Mouse (Mus musculus): ENCODE data around the gene Dgki.

Dgki gene

GRCm38 (mm10) chr6:37297744-37298482 is 2.1 kb downstream of the Dgki start:
- peak; percentile 25; the same call in 1 of the 2 replicates for ATAC-seq (ENCODE audit: low TSS enrichment)

GRCm38 (mm10) chr6:37292068-37292467 is 7.9 kb downstream of the Dgki start:
- ATAC-seq (ENCODE audit: low TSS enrichment), result no peak

- no peak for ATAC-seq (ENCODE audit: low TSS enrichment)
Measured at GRCm38 (mm10) chr6:37291171-37291570, 8.8 kb downstream of the Dgki start.

GRCm38 (mm10) chr6:37290691-37291090 is 9.3 kb downstream of the Dgki start:
- no peak for ATAC-seq (ENCODE audit: low TSS enrichment)

GRCm38 (mm10) chr6:37286134-37286533 is 13.8 kb downstream of the Dgki start:
- ATAC-seq (ENCODE audit: low TSS enrichment), result no peak

- ATAC-seq (ENCODE audit: low TSS enrichment), result no peak
Measured at GRCm38 (mm10) chr6:37284879-37285278, 15.1 kb downstream of the Dgki start.

- ATAC-seq (ENCODE audit: low TSS enrichment), result no peak
Measured at GRCm38 (mm10) chr6:37283336-37283735, 16.6 kb downstream of the Dgki start.

GRCm38 (mm10) chr6:37282659-37283058 is 17.3 kb downstream of the Dgki start:
- ATAC-seq (ENCODE audit: low TSS enrichment), result 0 out of 2 replicates have a peak, but pooled peaks have one; percentile 15

- ATAC-seq (ENCODE audit: low TSS enrichment), result peak; percentile 55; the same call in 1 of the 2 replicates
Measured at GRCm38 (mm10) chr6:37276834-37277715, 22.9 kb downstream of the Dgki start.

GRCm38 (mm10) chr6:37276181-37276580 is 23.8 kb downstream of the Dgki start:
- no peak for ATAC-seq (ENCODE audit: low TSS enrichment)

- no peak for ATAC-seq (ENCODE audit: low TSS enrichment)
Measured at GRCm38 (mm10) chr6:37270905-37271591, 28.9 kb downstream of the Dgki start.

- ATAC-seq (ENCODE audit: low TSS enrichment), result peak; percentile 66
Measured at GRCm38 (mm10) chr6:37268589-37268988, 31.4 kb downstream of the Dgki start.

- no peak for ATAC-seq (ENCODE audit: low TSS enrichment)
Measured at GRCm38 (mm10) chr6:37267952-37268351, 32.0 kb downstream of the Dgki start.

- no peak for ATAC-seq (ENCODE audit: low TSS enrichment)
Measured at GRCm38 (mm10) chr6:37262486-37262885, 37.5 kb downstream of the Dgki start.

GRCm38 (mm10) chr6:37261236-37261852 is 38.6 kb downstream of the Dgki start:
- ATAC-seq (ENCODE audit: low TSS enrichment), result peak; percentile 67

GRCm38 (mm10) chr6:37258662-37259061 is 41.3 kb downstream of the Dgki start:
- ATAC-seq (ENCODE audit: low TSS enrichment), result no peak

- ATAC-seq (ENCODE audit: low TSS enrichment), result no peak
Measured at GRCm38 (mm10) chr6:37254144-37254543, 45.8 kb downstream of the Dgki start.

- no peak for ATAC-seq (ENCODE audit: low TSS enrichment)
Measured at GRCm38 (mm10) chr6:37252536-37252935, 47.4 kb downstream of the Dgki start.

GRCm38 (mm10) chr6:37250671-37251070 is 49.3 kb downstream of the Dgki start:
- ATAC-seq (ENCODE audit: low TSS enrichment), result no peak

GRCm38 (mm10) chr6:37245757-37246156 is 54.2 kb downstream of the Dgki start:
- no peak for ATAC-seq (ENCODE audit: low TSS enrichment)

- ATAC-seq (ENCODE audit: low TSS enrichment), result no peak
Measured at GRCm38 (mm10) chr6:37244074-37244473, 55.9 kb downstream of the Dgki start.

GRCm38 (mm10) chr6:37242769-37243121 is 57.2 kb downstream of the Dgki start:
- ATAC-seq (ENCODE audit: low TSS enrichment), result no peak; the same call in 1 of the 2 replicates

All from frontal cortex, adult (tissue).